Comparison of ENCODE assay signal across 22 mouse cellular contexts in the genomic region with DNA sequence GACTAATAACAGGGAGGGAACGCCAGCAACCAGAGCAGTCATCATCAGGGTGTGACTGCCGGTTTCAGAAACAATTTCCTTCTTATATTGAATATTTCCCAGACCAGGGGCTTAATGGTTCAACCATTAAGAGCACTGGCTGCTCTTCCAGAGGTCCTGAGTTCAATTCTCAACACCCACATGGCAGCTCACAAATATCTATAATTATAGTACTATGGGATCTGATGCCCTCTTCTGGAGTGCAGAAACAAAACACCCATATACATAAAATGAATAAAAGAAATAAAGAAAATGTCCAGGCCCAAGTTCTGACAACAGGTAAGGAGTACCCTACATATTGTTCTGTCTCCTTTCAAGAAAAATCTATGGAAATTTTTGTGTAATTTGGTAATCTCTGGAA. TPM values are rescaled to one million over a fixed set of nuclear protein-coding genes. Genes with fewer than 3 reads are reported as not detected.
"Had no signal": no experiment of that assay in that cellular context is flagged by ENCODE, and none has a peak within 500 bp of the region (broad histone marks: within the 10 kb centered on the region; RNA-seq: fewer than 3 reads in every experiment).

No protein-coding gene starts in this region.

- H3K9me3 ChIP-seq: limb, embryonic 10.5 days; limb, embryonic 13.5 days; liver, embryonic 12.5 days; liver, embryonic 15.5 days; lung, embryonic 15.5 days; midbrain, embryonic 13.5 days; neural tube, embryonic 12.5 days; neural tube, embryonic 15.5 days had no signal

- H3K9ac ChIP-seq: limb, embryonic 13.5 days; liver, embryonic 12.5 days; liver, embryonic 15.5 days; lung, embryonic 15.5 days; midbrain, embryonic 13.5 days; neural tube, embryonic 12.5 days; neural tube, embryonic 15.5 days had no signal

- ATAC-seq: liver, embryonic 12.5 days; midbrain, embryonic 13.5 days had no signal

- H3K4me1 ChIP-seq: neural tube, embryonic 12.5 days had no signal

- H3K4me3 ChIP-seq: limb, embryonic 10.5 days; limb, embryonic 13.5 days; liver, embryonic 12.5 days; liver, embryonic 15.5 days; lung, embryonic 15.5 days; midbrain, embryonic 13.5 days; neural tube, embryonic 12.5 days; neural tube, embryonic 15.5 days had no signal

- H3K4me2 ChIP-seq: limb, embryonic 13.5 days; liver, embryonic 12.5 days; liver, embryonic 15.5 days; lung, embryonic 15.5 days; midbrain, embryonic 13.5 days; neural tube, embryonic 12.5 days; neural tube, embryonic 15.5 days had no signal

- H3K36me3 ChIP-seq: limb, embryonic 10.5 days; limb, embryonic 13.5 days; liver, embryonic 12.5 days; liver, embryonic 15.5 days; lung, embryonic 15.5 days; midbrain, embryonic 13.5 days; neural tube, embryonic 12.5 days; neural tube, embryonic 15.5 days had no signal

- H3K27me3 ChIP-seq: limb, embryonic 13.5 days; liver, embryonic 12.5 days; liver, embryonic 15.5 days; lung, embryonic 15.5 days; midbrain, embryonic 13.5 days; neural tube, embryonic 12.5 days; neural tube, embryonic 15.5 days had no signal

- H3K27ac ChIP-seq: kidney, postnatal 0 days; limb, embryonic 10.5 days; limb, embryonic 13.5 days; liver, embryonic 12.5 days; liver, embryonic 15.5 days; lung, embryonic 15.5 days; macrophage; midbrain, embryonic 13.5 days; neural tube, embryonic 12.5 days; neural tube, embryonic 15.5 days had no signal

- DNase-seq: kidney, adult 18-20 months; kidney, postnatal 36 days; layer of hippocampus, adult 9-11 months; liver; lung, adult 18-20 months; lung, postnatal 14 days; right cerebral cortex, adult 18-20 months; right cerebral cortex, postnatal 14 days; right cerebral cortex, postnatal 4 days; thymus, postnatal 25 days had no signal

RNA-seq across cellular contexts. Expression of gene Gsta4, which starts 3.5 kb away (rescaled TPM):
- polyA plus RNA-seq: macrophage had no signal

RNA-seq across cellular contexts. Expression of gene Gsta1, which starts 51.4 kb away (rescaled TPM):
- polyA plus RNA-seq: kidney, embryonic 14.5 days; limb, embryonic 10.5 days; limb, embryonic 13.5 days; liver, embryonic 12.5 days; liver, embryonic 15.5 days; macrophage; midbrain, embryonic 13.5 days; midbrain, postnatal 0 days; neural tube, embryonic 12.5 days; neural tube, embryonic 15.5 days had no signal
